Mouse (Mus musculus): ENCODE data around the gene Nod2. TPM values are rescaled to one million over a fixed set of nuclear protein-coding genes. Genes with fewer than 3 reads are reported as not detected.

Nod2 gene
- polyA plus RNA-seq, 1 experiment from 2014 or later = 0.02 TPM

- H3K9ac ChIP-seq = no peak overlapping the region
- H3K27me3 ChIP-seq = no peaks in the 10 kb centered on the region
- H3K36me3 ChIP-seq = no peaks in the 10 kb centered on the region
- no peak overlapping the region for H3K27ac ChIP-seq
- ATAC-seq (ENCODE audit: low read depth) = peak; percentile 20; the same call in 1 of the 2 replicates
- no peak for DNase-seq
- no peak overlapping the region for H3K4me3 ChIP-seq (replicated peaks)
- H3K4me2 ChIP-seq = no peak overlapping the region
- no peaks in the 10 kb centered on the region for H3K4me1 ChIP-seq (replicated peaks)
- WGBS (ENCODE audit: insufficient replicate concordance) = 32% methylated on average over 6 of the region's 6 CpGs
- H3K9me3 ChIP-seq (replicated peaks) = no peaks in the 10 kb centered on the region
Observed at GRCm38 (mm10) chr8:88662401-88662821, 15.3 kb downstream of the Nod2 start.

GRCm38 (mm10) chr8:88664121-88664520 is 17.0 kb downstream of the Nod2 start:
- Histone ChIP-seq H3K4me3 (replicated peaks) (no peak overlapping the region), H3K27me3 (no peaks in the 10 kb centered on the region), H3K9ac (no peak overlapping the region), H3K4me2 (no peak overlapping the region), H3K36me3 (no peaks in the 10 kb centered on the region), H3K27ac (no peak overlapping the region), H3K4me1 (replicated peaks) (0 out of 2 replicates have a peak, but pooled peaks cover 3% of the 10 kb centered on the region), H3K9me3 (replicated peaks) (no peaks in the 10 kb centered on the region)
- DNase-seq = no peak
- ATAC-seq (ENCODE audit: low read depth) = no peak
- WGBS (ENCODE audit: insufficient replicate concordance) = 72% methylated on average over 16 of the region's 16 CpGs

GRCm38 (mm10) chr8:88664947-88665346 is 17.8 kb downstream of the Nod2 start:
- H3K36me3 ChIP-seq = no peaks in the 10 kb centered on the region
- no peak overlapping the region for H3K27ac ChIP-seq
- no peaks in the 10 kb centered on the region for H3K9me3 ChIP-seq (replicated peaks)
- H3K27me3 ChIP-seq = no peaks in the 10 kb centered on the region
- 78% methylated on average over 19 of the region's 19 CpGs for WGBS (ENCODE audit: insufficient replicate concordance)
- H3K4me2 ChIP-seq = no peak overlapping the region
- ATAC-seq (ENCODE audit: low read depth) (no peak), DNase-seq (no peak)
- H3K9ac ChIP-seq = no peak overlapping the region
- no peak overlapping the region for H3K4me3 ChIP-seq (replicated peaks)
- H3K4me1 ChIP-seq (replicated peaks) = 0 out of 2 replicates have a peak, but pooled peaks cover 3% of the 10 kb centered on the region

GRCm38 (mm10) chr8:88666435-88666834 is 19.3 kb downstream of the Nod2 start:
- no peaks in the 10 kb centered on the region for H3K9me3 ChIP-seq (replicated peaks)
- H3K4me2 ChIP-seq = no peak overlapping the region
- DNase-seq = no peak
- H3K9ac ChIP-seq = no peak overlapping the region
- H3K27ac ChIP-seq = no peak overlapping the region
- no peak for ATAC-seq (ENCODE audit: low read depth)
- WGBS (ENCODE audit: insufficient replicate concordance) = 8% methylated on average over 1 of the region's 1 CpGs
- H3K27me3 ChIP-seq = no peaks in the 10 kb centered on the region
- H3K36me3 ChIP-seq = no peaks in the 10 kb centered on the region
- 0 out of 2 replicates have a peak, but pooled peaks cover 3% of the 10 kb centered on the region for H3K4me1 ChIP-seq (replicated peaks)
- no peak overlapping the region for H3K4me3 ChIP-seq (replicated peaks)

GRCm38 (mm10) chr8:88668400-88669086 is 21.4 kb downstream of the Nod2 start:
- H3K27me3 ChIP-seq = no peaks in the 10 kb centered on the region
- 0 out of 2 replicates have a peak, but pooled peaks cover 3% of the 10 kb centered on the region for H3K4me1 ChIP-seq (replicated peaks)
- ATAC-seq (ENCODE audit: low read depth) (0 out of 2 replicates have a peak, but pooled peaks have one; percentile 18), DNase-seq (no peak)
- H3K4me2 ChIP-seq = no peak overlapping the region
- 43% methylated on average over 14 of the region's 14 CpGs for WGBS (ENCODE audit: insufficient replicate concordance)
- H3K36me3 ChIP-seq = no peaks in the 10 kb centered on the region
- no peak overlapping the region for H3K27ac ChIP-seq
- H3K4me3 ChIP-seq (replicated peaks) = no peak overlapping the region
- H3K9me3 ChIP-seq (replicated peaks) = no peaks in the 10 kb centered on the region
- H3K9ac ChIP-seq = no peak overlapping the region

- WGBS (ENCODE audit: insufficient replicate concordance) = 68% methylated on average over 6 of the region's 6 CpGs
- H3K27ac ChIP-seq = no peak overlapping the region
- no peaks in the 10 kb centered on the region for H3K9me3 ChIP-seq (replicated peaks)
- ATAC-seq (ENCODE audit: low read depth) (no peak), DNase-seq (no peak)
- no peak overlapping the region for H3K9ac ChIP-seq
- H3K4me1 ChIP-seq (replicated peaks) = 0 out of 2 replicates have a peak, but pooled peaks cover 3% of the 10 kb centered on the region
- H3K36me3 ChIP-seq = no peaks in the 10 kb centered on the region
- H3K4me3 ChIP-seq (replicated peaks) = no peak overlapping the region
- H3K4me2 ChIP-seq = no peak overlapping the region
- no peaks in the 10 kb centered on the region for H3K27me3 ChIP-seq
Observed at GRCm38 (mm10) chr8:88670782-88671181, 23.7 kb downstream of the Nod2 start.

GRCm38 (mm10) chr8:88671575-88671974 is 24.5 kb downstream of the Nod2 start:
- Histone ChIP-seq H3K4me3 (replicated peaks) (no peak overlapping the region), H3K27me3 (no peaks in the 10 kb centered on the region), H3K36me3 (no peaks in the 10 kb centered on the region), H3K4me2 (no peak overlapping the region), H3K27ac (no peak overlapping the region), H3K4me1 (replicated peaks) (0 out of 2 replicates have a peak, but pooled peaks cover 3% of the 10 kb centered on the region), H3K9me3 (replicated peaks) (no peaks in the 10 kb centered on the region), H3K9ac (no peak overlapping the region)
- ATAC-seq (ENCODE audit: low read depth) (no peak), DNase-seq (no peak)
- 73% methylated on average over 10 of the region's 10 CpGs for WGBS (ENCODE audit: insufficient replicate concordance)

- Histone ChIP-seq H3K4me2 (no peak overlapping the region), H3K27ac (no peak overlapping the region), H3K4me3 (replicated peaks) (no peak overlapping the region), H3K36me3 (no peaks in the 10 kb centered on the region), H3K27me3 (no peaks in the 10 kb centered on the region), H3K9me3 (replicated peaks) (no peaks in the 10 kb centered on the region), H3K4me1 (replicated peaks) (no peaks in the 10 kb centered on the region), H3K9ac (no peak overlapping the region)
- WGBS (ENCODE audit: insufficient replicate concordance) = 71% methylated on average over 5 of the region's 5 CpGs
- no peak for DNase-seq
- ATAC-seq (ENCODE audit: low read depth) = no peak
Observed at GRCm38 (mm10) chr8:88673859-88674258, 26.7 kb downstream of the Nod2 start.

GRCm38 (mm10) chr8:88675372-88676165 is 28.5 kb downstream of the Nod2 start:
- DNase-seq = no peak
- ATAC-seq (ENCODE audit: low read depth) = no peak
- no peak overlapping the region for H3K27ac ChIP-seq
- H3K36me3 ChIP-seq = no peaks in the 10 kb centered on the region
- no peaks in the 10 kb centered on the region for H3K4me1 ChIP-seq (replicated peaks)
- no peaks in the 10 kb centered on the region for H3K9me3 ChIP-seq (replicated peaks)
- no peak overlapping the region for H3K9ac ChIP-seq
- no peaks in the 10 kb centered on the region for H3K27me3 ChIP-seq
- H3K4me2 ChIP-seq = no peak overlapping the region
- WGBS (ENCODE audit: insufficient replicate concordance) = 69% methylated on average over 12 of the region's 12 CpGs
- no peak overlapping the region for H3K4me3 ChIP-seq (replicated peaks)

GRCm38 (mm10) chr8:88677071-88677470 is 30.0 kb downstream of the Nod2 start:
- H3K27me3 ChIP-seq = no peaks in the 10 kb centered on the region
- WGBS (ENCODE audit: insufficient replicate concordance) = 69% methylated on average over 8 of the region's 8 CpGs
- no peak overlapping the region for H3K27ac ChIP-seq
- no peak overlapping the region for H3K4me3 ChIP-seq (replicated peaks)
- no peaks in the 10 kb centered on the region for H3K36me3 ChIP-seq
- DNase-seq (no peak), ATAC-seq (ENCODE audit: low read depth) (no peak)
- H3K4me2 ChIP-seq = no peak overlapping the region
- no peaks in the 10 kb centered on the region for H3K4me1 ChIP-seq (replicated peaks)
- H3K9ac ChIP-seq = no peak overlapping the region
- no peaks in the 10 kb centered on the region for H3K9me3 ChIP-seq (replicated peaks)

GRCm38 (mm10) chr8:88680566-88680965 is 33.5 kb downstream of the Nod2 start:
- Histone ChIP-seq H3K4me2 (no peak overlapping the region), H3K27ac (no peak overlapping the region), H3K36me3 (no peaks in the 10 kb centered on the region), H3K27me3 (no peaks in the 10 kb centered on the region), H3K9me3 (replicated peaks) (no peaks in the 10 kb centered on the region), H3K4me3 (replicated peaks) (no peak overlapping the region), H3K4me1 (replicated peaks) (no peaks in the 10 kb centered on the region), H3K9ac (no peak overlapping the region)
- DNase-seq (no peak), ATAC-seq (ENCODE audit: low read depth) (no peak)
- 79% methylated on average over 2 of the region's 2 CpGs for WGBS (ENCODE audit: insufficient replicate concordance)
